ENCODE assay signal across 10 mouse cellular contexts in the genomic region with DNA sequence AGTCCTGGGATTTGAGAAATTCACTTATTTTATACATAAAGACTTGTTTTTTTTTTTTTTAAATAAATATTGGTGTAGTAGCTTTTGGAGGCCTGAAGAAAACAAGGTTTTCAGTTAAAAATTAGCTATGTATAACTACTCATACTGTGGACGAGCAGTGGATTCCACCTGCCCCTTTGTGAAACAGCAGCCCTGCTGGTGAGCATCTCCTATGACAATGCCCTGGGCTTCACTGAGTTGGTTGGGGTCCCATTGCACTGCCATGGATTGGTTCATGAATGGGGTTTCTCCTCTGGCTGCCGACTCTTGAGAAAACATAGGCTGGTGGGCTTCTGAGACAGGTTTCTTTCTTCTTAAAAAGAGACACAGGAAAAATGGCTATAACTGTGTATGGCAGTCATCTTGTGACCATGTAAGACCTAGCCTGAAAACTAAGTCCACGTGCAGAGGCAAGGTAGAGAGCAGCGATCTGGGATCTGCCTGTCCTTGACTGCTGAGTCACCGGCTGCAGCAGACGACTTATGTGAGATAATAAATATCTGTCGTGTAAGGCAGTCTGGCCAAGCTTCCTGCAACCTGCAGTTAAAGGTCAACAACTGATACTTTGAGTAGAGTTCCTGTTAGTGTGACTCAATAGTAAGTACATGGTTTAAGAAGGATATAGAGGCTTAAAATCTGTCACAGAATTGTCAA. TPM values are rescaled to one million over a fixed set of nuclear protein-coding genes. Genes with fewer than 3 reads are reported as not detected.
DNase-seq lines count a peak whose midpoint lies in the region; ATAC-seq lines count a peak whose summit lies in the region.
"Had no signal": no experiment of that assay in that cellular context is flagged by ENCODE, and none has a peak within 500 bp of the region (broad histone marks: within the 10 kb centered on the region; RNA-seq: fewer than 3 reads in every experiment).

No protein-coding gene starts in this region.

- H3K36me3 ChIP-seq in heart, embryonic 13.5 days, result no peaks in the 10 kb centered on the region
- no peaks in the 10 kb centered on the region for H3K36me3 ChIP-seq in forebrain, embryonic 14.5 days (ENCODE audit: control insufficient read depth, insufficient read depth, low read length)
- H3K36me3 ChIP-seq in midbrain, embryonic 16.5 days (ENCODE audit: control insufficient read depth, insufficient read depth, low read length), result no peaks in the 10 kb centered on the region

- H3K9ac ChIP-seq in heart, embryonic 13.5 days, result no peak overlapping the region
- H3K9ac ChIP-seq in forebrain, embryonic 14.5 days (ENCODE audit: low read length), result no peak overlapping the region
- no peak overlapping the region for H3K9ac ChIP-seq in midbrain, embryonic 16.5 days (ENCODE audit: low read depth, low read length)

- peak; percentile 79; the same call in 1 of the 2 replicates for ATAC-seq in heart, embryonic 13.5 days (ENCODE audit: extremely low read depth, insufficient number of reproducible peaks, low FRiP score, low TSS enrichment)
- no peak for ATAC-seq in forebrain, embryonic 14.5 days
- no peak for ATAC-seq in midbrain, embryonic 16.5 days
- ATAC-seq in frontal cortex, adult (ENCODE audit: low TSS enrichment), result no peak

- no peak for DNase-seq in heart, adult 8-10 months (ENCODE audit: low spot score)
- DNase-seq in adrenal gland, postnatal 25 days, result peak; percentile 51
- peak; percentile 93 for DNase-seq in liver
- peak; percentile 63 to 80 for DNase-seq in spleen, postnatal 36 days (ENCODE audit: low spot score in 2 of 2)
- no peak for DNase-seq in forebrain, embryonic 14.5 days (ENCODE audit: low spot score)
- DNase-seq: cerebellum, adult 9-10 months; lung, adult 18-20 months had no signal

- peaks cover 6% of the 10 kb centered on the region for H3K4me1 ChIP-seq in heart, embryonic 13.5 days
- peaks cover 6% of the 10 kb centered on the region; the same call in 1 of the 2 replicates for H3K4me1 ChIP-seq in forebrain, embryonic 14.5 days (ENCODE audit: control insufficient read depth, insufficient read depth, low read length)
- H3K4me1 ChIP-seq in midbrain, embryonic 16.5 days (ENCODE audit: control insufficient read depth, insufficient read depth, low read length), result peaks cover 3% of the 10 kb centered on the region; the same call in 1 of the 2 replicates

- 30% methylated on average over 7 of the region's 7 CpGs for WGBS in heart, embryonic 13.5 days
- WGBS in forebrain, embryonic 14.5 days, result 78% methylated on average over 7 of the region's 7 CpGs
- 81% methylated on average over 7 of the region's 7 CpGs for WGBS in midbrain, embryonic 16.5 days

- H3K27ac ChIP-seq in heart, embryonic 13.5 days (replicated peaks), result peak overlapping the region; percentile 36; the same call in 1 of the 2 replicates
- H3K27ac ChIP-seq in forebrain, embryonic 14.5 days (ENCODE audit: low read depth, low read length), result no peak overlapping the region
- H3K27ac ChIP-seq in midbrain, embryonic 16.5 days (ENCODE audit: low read length), result no peak overlapping the region

- no peaks in the 10 kb centered on the region for H3K27me3 ChIP-seq in heart, embryonic 13.5 days (replicated peaks)
- H3K27me3 ChIP-seq in forebrain, embryonic 14.5 days (replicated peaks; ENCODE audit: control insufficient read depth, insufficient read depth, low read length), result no peaks in the 10 kb centered on the region
- H3K27me3 ChIP-seq in midbrain, embryonic 16.5 days (ENCODE audit: control insufficient read depth, insufficient read depth, low read depth, low read length), result no peaks in the 10 kb centered on the region

- H3K4me2 ChIP-seq in heart, embryonic 13.5 days, result peak overlapping the region; percentile 24; the same call in 1 of the 2 replicates
- no peak overlapping the region for H3K4me2 ChIP-seq in forebrain, embryonic 14.5 days (ENCODE audit: low read length)
- H3K4me2 ChIP-seq in midbrain, embryonic 16.5 days (ENCODE audit: low read length), result no peak overlapping the region

- no peak overlapping the region for H3K4me3 ChIP-seq in heart, embryonic 13.5 days
- H3K4me3 ChIP-seq in forebrain, embryonic 14.5 days (ENCODE audit: low read depth, low read length), result no peak overlapping the region
- no peak overlapping the region for H3K4me3 ChIP-seq in midbrain, embryonic 16.5 days (ENCODE audit: low read depth, low read length)

- no peaks in the 10 kb centered on the region for H3K9me3 ChIP-seq in heart, embryonic 13.5 days
- no peaks in the 10 kb centered on the region for H3K9me3 ChIP-seq in forebrain, embryonic 14.5 days (replicated peaks; ENCODE audit: control insufficient read depth, low read length)
- no peaks in the 10 kb centered on the region for H3K9me3 ChIP-seq in midbrain, embryonic 16.5 days (replicated peaks; ENCODE audit: control insufficient read depth, low read length, poor library complexity, severe bottlenecking)

RNA-seq across cellular contexts. Expression of gene Kif2a, which starts 41.3 kb away (rescaled TPM):
- polyA plus RNA-seq in heart, embryonic 13.5 days (2015; fragmentation: Nextera tagmentation; extraction: Ambion mirVana), result 10.1 and 13.2 TPM in 2 replicates
- 10 to 100 TPM; 30.4 to 34.2 (median 31.1) TPM for total RNA-seq in heart, adult 8-10 months (2022)
- 33.3 and 42.7 TPM in 2 replicates for total RNA-seq in adrenal gland, postnatal 25 days (2021)
- 31.6 and 33.3 TPM in 2 replicates for polyA plus RNA-seq in forebrain, embryonic 14.5 days (2014; fragmentation: Nextera tagmentation; extraction: Ambion mirVana)
- polyA plus RNA-seq in midbrain, embryonic 16.5 days (2015; fragmentation: Nextera tagmentation; extraction: Ambion mirVana), result 42.8 and 53.3 TPM in 2 replicates

Comparison
In these comparisons a context has a peak if more than half of its experiments do, and no peak if none do; other contexts are left out.
1. DNase-seq: peak in adrenal gland, postnatal 25 days (single experiment), liver (single experiment) and spleen, postnatal 36 days (2 of 2); none in heart, adult 8-10 months (single experiment) and forebrain, embryonic 14.5 days (single experiment).